Mouse (Mus musculus) embryonic facial prominence, embryonic 13.5 days (tissue): ENCODE measurements around the gene Keap1. TPM values are rescaled to one million over a fixed set of nuclear protein-coding genes. Genes with fewer than 3 reads are reported as not detected.
"Not testable (repeated sequence)": the region's sequence is repeated elsewhere in the genome, so short reads cannot be mapped to it uniquely, and the experiment has no call there.

Source experiments
- ATAC-seq: fragments of 200-750 bp; cut with Nextera tagmentation; 2 replicates; pipeline ENCODE4 v1.8.0; 2017; ENCODE audit warnings: low read depth; ENCODE audit not compliant: insufficient number of reproducible peaks, insufficient read depth, low FRiP score, low TSS enrichment
- H3K27ac ChIP-seq: fragments of 300-500 bp; sonication (generic); 2 replicates; pipeline ENCODE4 v1.5.1; 2015; ENCODE audit warnings: moderate library complexity, mild to moderate bottlenecking, inconsistent platforms
- H3K27me3 ChIP-seq: fragments of 300-500 bp; sonication (generic); 2 replicates; pipeline ENCODE4 v1.6.1; 2015; ENCODE audit warnings: mild to moderate bottlenecking, inconsistent platforms
- H3K36me3 ChIP-seq: fragments of 300-500 bp; sonication (generic); 2 replicates; pipeline ENCODE4 v1.6.1; 2015; ENCODE audit warnings: mild to moderate bottlenecking, inconsistent platforms
- H3K4me1 ChIP-seq: fragments of 300-500 bp; sonication (generic); 2 replicates; pipeline ENCODE4 v1.6.1; 2015; ENCODE audit warnings: inconsistent platforms
- H3K4me2 ChIP-seq: fragments of 300-500 bp; sonication (generic); 2 replicates; pipeline ENCODE4 v1.6.1; 2015; ENCODE audit warnings: moderate library complexity, mild to moderate bottlenecking, inconsistent platforms
- H3K4me3 ChIP-seq: fragments of 300-500 bp; sonication (generic); 2 replicates; pipeline ENCODE4 v1.5.1; 2015; ENCODE audit warnings: mild to moderate bottlenecking, inconsistent platforms
- H3K9ac ChIP-seq: fragments of 300-500 bp; sonication (generic); 2 replicates; pipeline ENCODE4 v1.6.1; 2015; ENCODE audit warnings: mild to moderate bottlenecking, inconsistent platforms
- H3K9me3 ChIP-seq: fragments of 300-500 bp; sonication (generic); 2 replicates; pipeline ENCODE4 v1.6.1; 2016; ENCODE audit warnings: inconsistent platforms
- WGBS: fragments of 180-500 bp; shearing (Covaris S2); methylation state at CpG from one replicate; pipeline ENCODE4 v1.1.7; 2015; ENCODE audit warnings: mixed read lengths; 5-methylcytosine and 5-hydroxymethylcytosine counted together
- polyA plus RNA-seq: library from polyadenylated mRNA; unstranded; fragments of >200 nt; fragmentation: Nextera tagmentation; extraction: Ambion mirVana; gene quantifications from 2 replicates; pipeline ENCODE4 v1.2.1, GENCODE M21; 2015

The Keap1 gene
- polyA plus RNA-seq, 1 experiment from 2014 or later, result 70.7 TPM

- Histone ChIP-seq H3K4me3 (peak overlapping the region; percentile 32), H3K4me1 (peaks cover 18% of the 10 kb centered on the region), H3K4me2 (peak overlapping the region; percentile 56), H3K27me3 (0 out of 2 replicates have a peak, but pooled peaks cover 6% of the 10 kb centered on the region), H3K9me3 (no peaks in the 10 kb centered on the region), H3K36me3 (peaks cover 18% of the 10 kb centered on the region), H3K9ac (0 out of 2 replicates have a peak overlapping the region, but pooled peaks have one; percentile 59), H3K27ac (no peak overlapping the region)
- no peak for ATAC-seq
- WGBS, result 25% methylated on average over 7 of the region's 7 CpGs
Observed at GRCm38 (mm10) chr9:21225415-21225758, 13.8 kb downstream of the Keap1 start.

DNA sequence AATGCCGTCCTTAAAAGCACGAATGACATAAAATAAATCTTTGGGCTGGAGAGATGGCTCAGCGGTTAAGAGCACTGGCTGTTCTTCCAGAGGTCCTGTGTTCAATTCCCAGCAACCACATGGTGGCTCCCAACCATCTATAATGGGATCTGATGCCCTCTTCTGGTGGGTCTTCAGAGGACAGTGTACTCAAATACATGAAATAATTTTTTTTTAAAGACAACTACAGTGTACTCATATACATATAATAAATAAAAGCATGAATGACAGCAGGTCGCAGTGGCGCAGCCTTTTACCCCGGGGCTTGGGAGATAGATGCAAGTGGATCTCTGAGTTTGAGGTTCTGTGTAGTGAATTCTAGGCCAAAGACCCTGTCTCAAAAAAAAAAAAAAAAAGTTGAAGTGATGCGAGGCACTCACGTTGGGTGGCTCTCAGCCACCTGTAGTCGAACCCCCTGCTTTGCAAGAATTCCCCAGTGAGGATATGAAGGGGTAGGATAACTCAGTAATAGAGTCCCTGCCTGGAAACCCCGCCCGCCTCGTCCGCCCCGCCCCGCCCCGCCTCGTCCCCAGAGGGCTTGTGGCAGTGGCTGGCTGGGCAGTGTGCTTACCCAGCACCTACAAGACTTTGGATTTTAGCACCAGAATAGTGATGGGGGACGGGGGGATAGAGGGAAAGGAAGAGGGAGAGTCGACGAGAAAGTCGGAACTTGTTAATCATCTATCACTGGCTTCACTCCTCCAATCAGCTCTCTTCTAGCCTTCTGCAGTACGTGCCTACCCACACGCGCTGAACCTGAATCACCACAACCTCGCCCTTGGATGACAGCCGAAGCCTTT is 14.4 kb downstream of the Keap1 start:
- 0 out of 2 replicates have a peak, but pooled peaks cover 6% of the 10 kb centered on the region for H3K27me3 ChIP-seq
- H3K9me3 ChIP-seq, result no peaks in the 10 kb centered on the region
- H3K4me1 ChIP-seq, result peaks cover 18% of the 10 kb centered on the region
- H3K27ac ChIP-seq, result no peak overlapping the region
- no peak for ATAC-seq
- WGBS, result 23% methylated on average over 26 of the region's 26 CpGs
- H3K9ac ChIP-seq, result peak overlapping the region; percentile 59; the same call in 1 of the 2 replicates
- H3K4me3 ChIP-seq, result peak overlapping the region; percentile 32
- H3K36me3 ChIP-seq, result peaks cover 12% of the 10 kb centered on the region
- H3K4me2 ChIP-seq, result peak overlapping the region; percentile 56

DNA sequence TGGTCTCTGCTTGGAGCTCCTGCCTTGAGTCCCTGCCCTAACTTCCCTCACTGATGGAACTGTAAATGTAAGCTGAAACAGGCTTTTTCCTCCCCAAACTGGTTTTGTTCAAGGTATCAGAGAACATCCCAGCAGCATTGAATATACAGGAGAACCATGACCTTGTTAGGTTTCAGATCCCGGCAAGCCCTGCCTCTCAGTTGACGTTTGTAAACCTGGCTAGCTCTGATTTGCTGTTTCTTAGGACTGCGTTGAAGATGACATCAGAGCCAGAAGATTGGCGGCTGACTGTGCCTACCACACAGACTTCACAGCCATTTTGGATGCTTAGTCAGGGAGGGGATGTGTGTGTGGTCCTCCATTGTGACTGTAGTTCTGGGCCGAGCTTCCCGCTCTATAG is 15.3 kb downstream of the Keap1 start:
- ATAC-seq, result no peak
- 94% methylated on average over 6 of the region's 6 CpGs for WGBS
- Histone ChIP-seq H3K36me3 (peaks cover 3% of the 10 kb centered on the region; the same call in 1 of the 2 replicates), H3K9me3 (no peaks in the 10 kb centered on the region), H3K27me3 (0 out of 2 replicates have a peak, but pooled peaks cover 6% of the 10 kb centered on the region), H3K27ac (no peak overlapping the region), H3K4me2 (no peak overlapping the region), H3K9ac (no peak overlapping the region), H3K4me3 (no peak overlapping the region), H3K4me1 (peaks cover 18% of the 10 kb centered on the region)

- not testable (repeated sequence) for ATAC-seq, H3K27me3 ChIP-seq, H3K36me3 ChIP-seq, H3K9ac ChIP-seq, H3K9me3 ChIP-seq, H3K4me3 ChIP-seq, H3K4me2 ChIP-seq, H3K27ac ChIP-seq
- 96% methylated on average over 2 of the region's 2 CpGs for WGBS
- peaks cover 18% of the 10 kb centered on the region for H3K4me1 ChIP-seq
Observed at GRCm38 (mm10) chr9:21223490-21223889, 15.7 kb downstream of the Keap1 start.

DNA sequence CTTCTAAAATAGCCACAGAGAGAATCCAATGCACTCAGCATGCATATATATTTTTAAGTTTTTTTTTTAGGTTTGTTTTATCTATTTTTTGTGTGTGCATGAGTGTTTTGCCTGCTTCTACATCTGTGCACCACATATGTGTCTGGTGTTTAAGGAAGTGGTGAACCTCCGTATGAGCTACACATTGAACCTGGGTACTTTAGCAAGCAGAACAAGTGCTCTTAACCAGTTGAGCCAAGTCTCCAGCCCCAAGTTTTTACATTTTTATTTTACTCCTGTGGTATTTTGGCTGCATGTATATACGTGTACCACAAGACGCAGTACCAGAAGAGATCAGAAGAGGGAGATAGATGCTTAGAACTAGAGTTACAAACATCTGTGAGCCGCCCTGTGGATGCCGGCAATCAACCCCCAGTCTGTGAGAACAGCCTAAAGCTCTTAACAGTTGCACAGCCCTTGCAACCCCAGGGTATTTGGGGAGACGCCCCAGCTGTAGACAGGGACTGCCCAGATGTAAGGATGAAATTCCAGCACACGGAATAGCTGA is 17.7 kb downstream of the Keap1 start:
- WGBS, result 14% methylated on average over 7 of the region's 7 CpGs
- no peak overlapping the region for H3K4me3 ChIP-seq

DNA sequence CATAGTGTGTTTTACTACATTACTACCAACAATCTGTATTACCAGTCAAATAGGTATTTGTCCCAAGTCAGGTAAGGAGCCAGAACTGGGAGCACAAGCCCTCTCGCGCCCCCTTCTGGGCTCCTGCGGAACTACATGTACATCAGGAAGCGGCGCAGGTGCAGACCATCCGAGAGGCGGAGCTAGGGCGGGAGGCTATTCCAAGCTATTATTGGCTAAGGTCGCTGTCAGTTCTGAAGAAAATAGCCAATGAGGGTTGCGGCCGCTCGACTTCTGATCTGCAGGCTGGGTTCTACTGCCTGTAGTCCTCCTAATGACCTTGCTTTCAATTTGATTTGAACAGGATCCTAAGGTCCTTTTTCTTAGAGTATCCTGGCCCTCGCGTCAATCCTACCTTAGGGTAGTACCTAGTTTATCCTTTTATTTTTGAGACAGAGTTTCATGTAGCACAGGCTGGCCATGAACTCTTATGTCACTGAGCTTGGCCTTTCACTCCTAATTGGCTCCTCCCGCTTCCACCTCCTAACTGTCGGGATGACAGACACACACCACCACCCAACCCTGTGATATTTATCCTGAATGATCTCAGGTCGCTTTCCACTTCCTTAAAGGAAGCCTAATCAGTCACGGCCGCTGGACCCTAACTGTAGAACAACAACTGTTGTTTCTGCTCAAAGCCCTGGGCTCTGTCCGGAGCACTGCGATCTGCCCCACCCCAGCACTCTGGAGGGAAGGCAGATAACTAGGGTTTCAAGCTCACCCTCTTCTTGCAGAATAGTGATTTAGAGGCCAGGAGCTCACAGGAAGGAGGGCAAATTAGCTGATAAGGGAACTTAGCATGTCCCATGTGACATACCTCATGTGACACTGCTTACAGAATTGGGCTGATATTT is 18.4 kb downstream of the Keap1 start:
- Histone ChIP-seq H3K27me3 (0 out of 2 replicates have a peak, but pooled peaks cover 6% of the 10 kb centered on the region), H3K9ac (no peak overlapping the region), H3K4me1 (peaks cover 13% of the 10 kb centered on the region), H3K4me2 (peak overlapping the region; percentile 53), H3K36me3 (no peaks in the 10 kb centered on the region), H3K9me3 (no peaks in the 10 kb centered on the region), H3K4me3 (peak overlapping the region; percentile 23), H3K27ac (no peak overlapping the region)
- 11% methylated on average over 21 of the region's 21 CpGs for WGBS
- peak; percentile 54; the same call in 1 of the 2 replicates for ATAC-seq

More for the DNA sequence above, 17.7 kb downstream of the Keap1 start:
- Histone ChIP-seq H3K27ac (no peak overlapping the region), H3K36me3 (no peaks in the 10 kb centered on the region), H3K4me2 (no peak overlapping the region), H3K4me1 (peaks cover 11% of the 10 kb centered on the region), H3K9me3 (no peaks in the 10 kb centered on the region), H3K27me3 (0 out of 2 replicates have a peak, but pooled peaks cover 6% of the 10 kb centered on the region), H3K9ac (no peak overlapping the region)
- ATAC-seq, result no peak

- Histone ChIP-seq H3K4me2 (no peak overlapping the region), H3K4me1 (peaks cover 13% of the 10 kb centered on the region), H3K27ac (no peak overlapping the region), H3K36me3 (no peaks in the 10 kb centered on the region), H3K9ac (no peak overlapping the region), H3K27me3 (0 out of 2 replicates have a peak, but pooled peaks cover under 1% of the 10 kb centered on the region), H3K4me3 (no peak overlapping the region), H3K9me3 (no peaks in the 10 kb centered on the region)
- ATAC-seq, result no peak
- 52% methylated on average over 3 of the region's 3 CpGs for WGBS
Observed at GRCm38 (mm10) chr9:21219820-21220219, 19.3 kb downstream of the Keap1 start.

GRCm38 (mm10) chr9:21216050-21216841 is 22.9 kb downstream of the Keap1 start:
- H3K4me3 ChIP-seq, result no peak overlapping the region
- H3K4me2 ChIP-seq, result no peak overlapping the region
- H3K9me3 ChIP-seq, result no peaks in the 10 kb centered on the region
- H3K36me3 ChIP-seq, result no peaks in the 10 kb centered on the region
- no peaks in the 10 kb centered on the region for H3K27me3 ChIP-seq
- H3K9ac ChIP-seq, result no peak overlapping the region
- 64% methylated on average over 25 of the region's 25 CpGs for WGBS
- ATAC-seq, result no peak
- peaks cover 16% of the 10 kb centered on the region for H3K4me1 ChIP-seq
- H3K27ac ChIP-seq, result no peak overlapping the region

GRCm38 (mm10) chr9:21213617-21214190 is 25.5 kb downstream of the Keap1 start:
- no peaks in the 10 kb centered on the region for H3K27me3 ChIP-seq
- no peak overlapping the region for H3K27ac ChIP-seq
- ATAC-seq, result no peak
- 22% methylated on average over 7 of the region's 7 CpGs for WGBS
- H3K9me3 ChIP-seq, result no peaks in the 10 kb centered on the region
- H3K9ac ChIP-seq, result no peak overlapping the region
- H3K4me3 ChIP-seq, result no peak overlapping the region
- peaks cover 13% of the 10 kb centered on the region; the same call in 1 of the 2 replicates for H3K4me1 ChIP-seq
- no peak overlapping the region for H3K4me2 ChIP-seq
- H3K36me3 ChIP-seq, result peaks cover 4% of the 10 kb centered on the region; the same call in 1 of the 2 replicates

GRCm38 (mm10) chr9:21211624-21212023 is 27.5 kb downstream of the Keap1 start:
- Histone ChIP-seq H3K4me3 (no peak overlapping the region), H3K4me1 (peaks cover 12% of the 10 kb centered on the region; the same call in 1 of the 2 replicates), H3K36me3 (peaks cover 4% of the 10 kb centered on the region; the same call in 1 of the 2 replicates), H3K9me3 (no peaks in the 10 kb centered on the region), H3K4me2 (no peak overlapping the region), H3K9ac (no peak overlapping the region), H3K27ac (no peak overlapping the region), H3K27me3 (no peaks in the 10 kb centered on the region)
- WGBS, result 82% methylated on average over 7 of the region's 7 CpGs
- ATAC-seq, result no peak
